Mouse (Mus musculus) hindbrain, embryonic 13.5 days (tissue): ENCODE results near the gene Cntnap2. TPM values are rescaled to one million over a fixed set of nuclear protein-coding genes. Genes with fewer than 3 reads are reported as not detected.
A peak's percentile ranks its signal among the peaks of the same experiment; 100 is the strongest.

Source experiments
- ATAC-seq: fragments of 200-750 bp; cut with Nextera tagmentation; 2 replicates; pipeline ENCODE4 v1.8.0; 2017; ENCODE audit warnings: moderate TSS enrichment; ENCODE audit not compliant: low FRiP score
- H3K27ac ChIP-seq: fragments of 300-500 bp; sonication (generic); 2 replicates; pipeline ENCODE4 v1.5.1; 2015; ENCODE audit warnings: inconsistent platforms, mild to moderate bottlenecking, moderate library complexity
- H3K27me3 ChIP-seq: fragments of 300-500 bp; sonication (generic); 2 replicates; pipeline ENCODE4 v1.6.1; 2015; ENCODE audit warnings: mild to moderate bottlenecking, inconsistent platforms
- H3K36me3 ChIP-seq: fragments of 300-500 bp; sonication (generic); 2 replicates; pipeline ENCODE4 v1.6.1; 2015; ENCODE audit warnings: mild to moderate bottlenecking, inconsistent platforms
- H3K4me1 ChIP-seq: fragments of 300-500 bp; sonication (generic); replicated peaks from 2 replicates; pipeline ENCODE4 v1.6.1; 2015; ENCODE audit warnings: inconsistent platforms
- H3K4me2 ChIP-seq: fragments of 300-500 bp; sonication (generic); 2 replicates; pipeline ENCODE4 v1.6.1; 2015; ENCODE audit warnings: inconsistent platforms, mild to moderate bottlenecking, moderate library complexity
- H3K4me3 ChIP-seq: fragments of 300-500 bp; sonication (generic); 2 replicates; pipeline ENCODE4 v1.5.1; 2015; ENCODE audit warnings: mild to moderate bottlenecking, inconsistent platforms
- H3K9ac ChIP-seq: fragments of 300-500 bp; sonication (generic); 2 replicates; pipeline ENCODE4 v1.6.1; 2015; ENCODE audit warnings: mild to moderate bottlenecking, inconsistent platforms
- H3K9me3 ChIP-seq: fragments of 300-500 bp; sonication (generic); 2 replicates; pipeline ENCODE4 v1.6.1; 2016; ENCODE audit warnings: inconsistent platforms
- WGBS: fragments of 180-500 bp; shearing (Covaris S2); methylation state at CpG from one replicate; pipeline ENCODE4 v1.1.7; 2015; 5-methylcytosine and 5-hydroxymethylcytosine counted together
- polyA plus RNA-seq: library from polyadenylated mRNA; unstranded; fragments of >200 nt; fragmentation: Nextera tagmentation; extraction: Ambion mirVana; gene quantifications from 2 replicates; pipeline ENCODE4 v1.2.1, GENCODE M21; 2015

The Cntnap2 gene
- polyA plus RNA-seq, result 53.0 and 56.0 TPM in 2 replicates

GRCm38 (mm10) chr6:45059091-45059490 lies at the start of gene Cntnap2:
Gene Cntnap2 (plus strand): TSS chr6:45059357.
- Histone ChIP-seq H3K9ac (peak within 1 kb of the TSS; percentile 78), H3K4me2 (peak within 1 kb of the TSS; percentile 59), H3K4me1 (0 out of 2 replicates have a peak, but pooled peaks cover 2% of the 10 kb centered on the region), H3K4me3 (peak within 1 kb of the TSS; percentile 55), H3K27me3 (no peaks in the 10 kb centered on the region), H3K36me3 (no peaks in the 10 kb centered on the region), H3K27ac (peak within 1 kb of the TSS; percentile 91), H3K9me3 (no peaks in the 10 kb centered on the region)
- ATAC-seq, result peak; percentile 60
- 8% methylated on average over 8 of the region's 8 CpGs for WGBS

- Histone ChIP-seq H3K4me3 (no peak overlapping the region), H3K27ac (no peak overlapping the region), H3K4me2 (no peak overlapping the region), H3K36me3 (no peaks in the 10 kb centered on the region), H3K9ac (no peak overlapping the region), H3K9me3 (no peaks in the 10 kb centered on the region), H3K27me3 (no peaks in the 10 kb centered on the region), H3K4me1 (no peaks in the 10 kb centered on the region)
- WGBS, result 25% methylated on average over 9 of the region's 9 CpGs
- peak; percentile 93 for ATAC-seq
Measured at GRCm38 (mm10) chr6:45026011-45026682, 33.0 kb upstream of the Cntnap2 start.

GRCm38 (mm10) chr6:45039454-45039853 lies 19.7 kb upstream of the Cntnap2 start:
- Histone ChIP-seq H3K4me1 (no peaks in the 10 kb centered on the region), H3K27me3 (no peaks in the 10 kb centered on the region), H3K9me3 (no peaks in the 10 kb centered on the region), H3K9ac (no peak overlapping the region), H3K36me3 (no peaks in the 10 kb centered on the region), H3K4me2 (no peak overlapping the region), H3K4me3 (no peak overlapping the region), H3K27ac (no peak overlapping the region)
- no peak for ATAC-seq
- 60% methylated on average over 1 of the region's 1 CpGs for WGBS

GRCm38 (mm10) chr6:45059556-45060471 lies 657 bp downstream of the Cntnap2 start:
- Histone ChIP-seq H3K9me3 (no peaks in the 10 kb centered on the region), H3K27me3 (no peaks in the 10 kb centered on the region), H3K27ac (peak overlapping the region; percentile 91), H3K4me1 (0 out of 2 replicates have a peak, but pooled peaks cover 2% of the 10 kb centered on the region), H3K4me3 (peak overlapping the region; percentile 55), H3K9ac (peak overlapping the region; percentile 78), H3K36me3 (no peaks in the 10 kb centered on the region), H3K4me2 (peak overlapping the region; percentile 59)
- peak; percentile 95 for ATAC-seq
- WGBS, result under 1% methylated on average over 32 of the region's 37 CpGs

GRCm38 (mm10) chr6:45062214-45062997 lies 3.2 kb downstream of the Cntnap2 start:
- Histone ChIP-seq H3K27ac (no peak overlapping the region), H3K4me2 (peak overlapping the region; percentile 7; the same call in 1 of the 2 replicates), H3K9ac (no peak overlapping the region), H3K9me3 (no peaks in the 10 kb centered on the region), H3K36me3 (no peaks in the 10 kb centered on the region), H3K27me3 (no peaks in the 10 kb centered on the region), H3K4me1 (0 out of 2 replicates have a peak, but pooled peaks cover 2% of the 10 kb centered on the region), H3K4me3 (no peak overlapping the region)
- ATAC-seq, result no peak
- WGBS, result 69% methylated on average over 5 of the region's 5 CpGs

- H3K4me3 ChIP-seq, result no peak overlapping the region
- no peaks in the 10 kb centered on the region for H3K4me1 ChIP-seq
- no peak overlapping the region for H3K27ac ChIP-seq
- no peaks in the 10 kb centered on the region for H3K36me3 ChIP-seq
- H3K9me3 ChIP-seq, result no peaks in the 10 kb centered on the region
- WGBS, result 76% methylated on average over 1 of the region's 1 CpGs
- no peak overlapping the region for H3K9ac ChIP-seq
- no peaks in the 10 kb centered on the region for H3K27me3 ChIP-seq
- no peak overlapping the region for H3K4me2 ChIP-seq
- no peak for ATAC-seq
Measured at GRCm38 (mm10) chr6:45088304-45088703, 29.1 kb downstream of the Cntnap2 start.

GRCm38 (mm10) chr6:45113613-45114012 lies 54.5 kb downstream of the Cntnap2 start:
- Histone ChIP-seq H3K4me2 (no peak overlapping the region), H3K9me3 (no peaks in the 10 kb centered on the region), H3K36me3 (no peaks in the 10 kb centered on the region), H3K27ac (no peak overlapping the region), H3K4me3 (no peak overlapping the region), H3K9ac (no peak overlapping the region), H3K27me3 (no peaks in the 10 kb centered on the region), H3K4me1 (no peaks in the 10 kb centered on the region)
- no peak for ATAC-seq

- H3K4me1 ChIP-seq, result no peaks in the 10 kb centered on the region
Measured at GRCm38 (mm10) chr6:45144882-45145281, 85.7 kb downstream of the Cntnap2 start.

GRCm38 (mm10) chr6:45205039-45205438 lies 145.9 kb downstream of the Cntnap2 start:
- 74% methylated on average over 2 of the region's 2 CpGs for WGBS
- no peaks in the 10 kb centered on the region for H3K36me3 ChIP-seq
- no peaks in the 10 kb centered on the region for H3K27me3 ChIP-seq
- peaks cover 4% of the 10 kb centered on the region; the same call in 1 of the 2 replicates for H3K4me1 ChIP-seq
- no peaks in the 10 kb centered on the region for H3K9me3 ChIP-seq
- peak; percentile 43; the same call in 1 of the 2 replicates for ATAC-seq
- H3K4me3 ChIP-seq, result no peak overlapping the region
- no peak overlapping the region for H3K4me2 ChIP-seq
- H3K27ac ChIP-seq, result no peak overlapping the region
- H3K9ac ChIP-seq, result no peak overlapping the region

More at GRCm38 (mm10) chr6:45144882-45145281, 85.7 kb downstream of the Cntnap2 start:
- H3K27ac ChIP-seq, result no peak overlapping the region
- H3K36me3 ChIP-seq, result no peaks in the 10 kb centered on the region
- no peaks in the 10 kb centered on the region for H3K27me3 ChIP-seq
- no peak overlapping the region for H3K9ac ChIP-seq
- WGBS, result 71% methylated on average over 2 of the region's 2 CpGs
- no peak overlapping the region for H3K4me2 ChIP-seq
- no peaks in the 10 kb centered on the region for H3K9me3 ChIP-seq
- no peak for ATAC-seq
- no peak overlapping the region for H3K4me3 ChIP-seq

GRCm38 (mm10) chr6:45214330-45214729 lies 155.2 kb downstream of the Cntnap2 start:
- Histone ChIP-seq H3K4me1 (no peaks in the 10 kb centered on the region), H3K9ac (no peak overlapping the region), H3K27ac (no peak overlapping the region), H3K9me3 (no peaks in the 10 kb centered on the region), H3K4me2 (no peak overlapping the region), H3K4me3 (no peak overlapping the region), H3K36me3 (no peaks in the 10 kb centered on the region), H3K27me3 (no peaks in the 10 kb centered on the region)
- 38% methylated on average over 1 of the region's 1 CpGs for WGBS
- no peak for ATAC-seq

- Histone ChIP-seq H3K27me3 (no peaks in the 10 kb centered on the region), H3K36me3 (no peaks in the 10 kb centered on the region), H3K4me1 (no peaks in the 10 kb centered on the region), H3K9ac (no peak overlapping the region), H3K4me2 (no peak overlapping the region), H3K4me3 (no peak overlapping the region), H3K27ac (no peak overlapping the region), H3K9me3 (no peaks in the 10 kb centered on the region)
- 86% methylated on average over 1 of the region's 1 CpGs for whole genome bisulfite sequencing
- no peak for ATAC-seq
Measured at GRCm38 (mm10) chr6:45229002-45229401, 169.8 kb downstream of the Cntnap2 start.

GRCm38 (mm10) chr6:45232571-45232970 lies 173.4 kb downstream of the Cntnap2 start:
- no peaks in the 10 kb centered on the region for H3K9me3 ChIP-seq
- ATAC-seq, result no peak
- H3K27ac ChIP-seq, result no peak overlapping the region
- WGBS, result 76% methylated on average over 3 of the region's 3 CpGs
- H3K9ac ChIP-seq, result no peak overlapping the region
- no peak overlapping the region for H3K4me3 ChIP-seq
- no peaks in the 10 kb centered on the region for H3K27me3 ChIP-seq
- no peak overlapping the region for H3K4me2 ChIP-seq
- H3K36me3 ChIP-seq, result no peaks in the 10 kb centered on the region
- H3K4me1 ChIP-seq, result no peaks in the 10 kb centered on the region
